ENCODE assay signal across 1 mouse cellular context in the genomic region with DNA sequence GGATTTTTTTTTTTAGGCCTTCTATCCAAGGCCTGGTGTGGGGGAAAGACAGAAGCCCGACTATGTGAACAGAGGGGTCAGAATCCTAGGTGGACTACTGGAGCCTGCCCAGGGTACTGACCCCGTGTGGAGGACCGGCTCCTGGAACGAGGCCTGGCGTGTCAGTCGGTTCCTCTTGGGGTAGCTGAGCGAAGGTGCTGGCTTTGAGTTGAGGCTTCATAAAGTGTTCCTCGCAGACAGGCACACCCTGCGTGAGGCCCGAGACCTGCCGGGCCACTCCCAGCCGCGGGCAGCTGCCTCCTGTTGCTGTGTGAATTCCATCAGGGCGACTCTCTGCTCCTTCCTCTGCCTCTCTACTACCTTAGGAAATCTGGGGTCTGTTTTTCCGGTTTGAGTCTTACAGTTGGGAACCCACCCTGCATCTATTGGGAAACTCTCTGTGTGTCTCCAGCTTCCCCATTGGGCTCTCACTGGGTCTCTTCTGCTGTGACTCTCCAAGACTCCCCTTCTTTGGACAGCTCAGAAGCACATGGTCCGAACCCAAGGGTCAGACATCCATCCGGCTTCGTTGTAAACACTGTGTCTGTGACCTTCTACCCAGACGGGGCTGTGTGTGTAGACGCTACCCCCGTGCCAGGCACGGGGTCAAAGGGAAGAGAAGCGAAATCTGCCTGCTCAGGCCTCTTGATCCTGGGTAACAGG.
TF ChIP-seq lines count a peak whose summit lies in the region.

No protein-coding gene starts in this region.

TF ChIP-seq in myocyte, 11 proteins besides CTCF, POLR2A, EP300 and RAD21 (continued from another document):
- peak; percentile 21 to 89 (median 74) for TF ChIP-seq MYOG (IDR thresholded peaks at IDR 0.05; ENCODE audit: control insufficient read depth in 1 of 3, insufficient read depth in 1 of 3, insufficient read length in 2 of 3, low read depth in 2 of 3)
